Mouse (Mus musculus) MEL (cell line): ENCODE results near the gene Smarca2.

Source experiments
- CTCF ChIP-seq, 3 experiments: IDR thresholded peaks in 2 of 3; conservative IDR thresholded peaks in 1 of 3; 2 replicates each; pipeline ENCODE4 v1.5.1; 2011 to 2012; ENCODE audit warnings: low read length in 3 of 3, low read depth in 2 of 3, mild to moderate bottlenecking in 2 of 3, improper control_type of control experiment in 1 of 3, inconsistent platforms in 1 of 3, mixed read lengths in 1 of 3, moderate library complexity in 1 of 3; ENCODE audit not compliant: control insufficient read depth in 1 of 3, insufficient read depth in 1 of 3, poor library complexity in 1 of 3, severe bottlenecking in 1 of 3
- EP300 ChIP-seq, 2 experiments: IDR thresholded peaks; 2 replicates each; pipeline ENCODE4 v1.6.1; 2011; ENCODE audit warnings: improper control_type of control experiment in 2 of 2, low read length in 2 of 2, low read depth in 1 of 2, mild to moderate bottlenecking in 1 of 2
- TCF12 ChIP-seq: IDR thresholded peaks from 2 replicates; pipeline ENCODE4 v1.6.1; 2014; ENCODE audit warnings: low read depth, mild to moderate bottlenecking, inconsistent platforms, low read length, improper control_type of control experiment, moderate library complexity
- UBTF ChIP-seq: IDR thresholded peaks from 2 replicates; pipeline ENCODE4 v1.6.1; 2012; ENCODE audit warnings: low read depth, mild to moderate bottlenecking, inconsistent platforms, low read length, improper control_type of control experiment, moderate library complexity, borderline replicate concordance; ENCODE audit not compliant: insufficient read depth

GRCm38 (mm10) chr19:26765483-26765882 lies 160.6 kb downstream of the Smarca2 start:
- no peak for TF ChIP-seq TCF12
- no peak for TF ChIP-seq CTCF (IDR thresholded peaks at IDR 0.05 in 2 of 3, conservative IDR thresholded peaks at IDR 0.05 in 1 of 3; ENCODE audit: control insufficient read depth in 1 of 3, insufficient read depth in 1 of 3, low read depth in 2 of 3, low read length in 3 of 3, poor library complexity in 1 of 3, severe bottlenecking in 1 of 3)
- no peak for TF ChIP-seq EP300 (IDR thresholded peaks at IDR 0.05; ENCODE audit: low read depth in 1 of 2, low read length in 2 of 2)
- TF ChIP-seq UBTF = no peak
